Mouse (Mus musculus): ENCODE data around the gene Mfap4. TPM values are rescaled to one million over a fixed set of nuclear protein-coding genes. Genes with fewer than 3 reads are reported as not detected.

Mfap4 gene
- polyA plus RNA-seq, 1 experiment from 2014 or later, result 66.1 TPM

GRCm38 (mm10) chr11:61494129-61494997 lies 9.1 kb downstream of the Mfap4 start, which contains the start of gene Mapk7:
Mapk7 (minus strand) TSS chr11:61494406.
- peak; percentile 97 for ATAC-seq (replicated peaks; ENCODE audit: low FRiP score)
- H3K9ac ChIP-seq (ENCODE audit: low read length), result peak within 1 kb of the TSS; percentile 74
- peak within 1 kb of the TSS; percentile 61 for H3K4me3 ChIP-seq (ENCODE audit: low read depth, low read length)
- H3K27me3 ChIP-seq (ENCODE audit: control insufficient read depth, insufficient read depth, low read length), result no peaks in the 10 kb centered on the region
- peak within 1 kb of the TSS; percentile 74 for H3K4me2 ChIP-seq (ENCODE audit: low read depth, low read length, severe bottlenecking)
- peak within 1 kb of the TSS; percentile 81 for H3K27ac ChIP-seq (ENCODE audit: low read depth, low read length)
- H3K9me3 ChIP-seq (ENCODE audit: control insufficient read depth, low read length), result no peaks in the 10 kb centered on the region
- peaks cover 6% of the 10 kb centered on the region for H3K4me1 ChIP-seq (replicated peaks; ENCODE audit: control insufficient read depth, insufficient read depth, low read length)
- DNase-seq (ENCODE audit: low spot score), result peak; percentile 100
- WGBS, result under 1% methylated on average over 61 of the region's 62 CpGs
- H3K36me3 ChIP-seq (ENCODE audit: control insufficient read depth, insufficient read depth, low read length), result peaks cover 31% of the 10 kb centered on the region

GRCm38 (mm10) chr11:61495528-61495927 lies 10.3 kb downstream of the Mfap4 start:
- Histone ChIP-seq H3K9ac (ENCODE audit: low read length) (no peak overlapping the region), H3K9me3 (ENCODE audit: control insufficient read depth, low read length) (no peaks in the 10 kb centered on the region), H3K4me2 (ENCODE audit: low read depth, low read length, severe bottlenecking) (no peak overlapping the region), H3K27ac (ENCODE audit: low read depth, low read length) (no peak overlapping the region), H3K4me1 (replicated peaks; ENCODE audit: control insufficient read depth, insufficient read depth, low read length) (peaks cover 6% of the 10 kb centered on the region), H3K36me3 (ENCODE audit: control insufficient read depth, insufficient read depth, low read length) (peaks cover 19% of the 10 kb centered on the region), H3K4me3 (ENCODE audit: low read depth, low read length) (no peak overlapping the region), H3K27me3 (ENCODE audit: control insufficient read depth, insufficient read depth, low read length) (no peaks in the 10 kb centered on the region)
- DNase-seq (ENCODE audit: low spot score), result peak; percentile 15
- no peak for ATAC-seq (replicated peaks; ENCODE audit: low FRiP score)
- 88% methylated on average over 2 of the region's 2 CpGs for WGBS

- Histone ChIP-seq H3K36me3 (ENCODE audit: control insufficient read depth, insufficient read depth, low read length) (peaks cover 2% of the 10 kb centered on the region; the same call in 1 of the 2 replicates), H3K9me3 (ENCODE audit: control insufficient read depth, low read length) (no peaks in the 10 kb centered on the region), H3K4me1 (replicated peaks; ENCODE audit: control insufficient read depth, insufficient read depth, low read length) (peaks cover 6% of the 10 kb centered on the region), H3K27ac (ENCODE audit: low read depth, low read length) (no peak overlapping the region), H3K9ac (ENCODE audit: low read length) (no peak overlapping the region), H3K4me3 (ENCODE audit: low read depth, low read length) (no peak overlapping the region), H3K4me2 (ENCODE audit: low read depth, low read length, severe bottlenecking) (no peak overlapping the region), H3K27me3 (ENCODE audit: control insufficient read depth, insufficient read depth, low read length) (no peaks in the 10 kb centered on the region)
- 71% methylated on average over 1 of the region's 1 CpGs for WGBS
- ATAC-seq (replicated peaks; ENCODE audit: low FRiP score) (no peak), DNase-seq (ENCODE audit: low spot score) (no peak)
Measured at GRCm38 (mm10) chr11:61497490-61497889, 12.3 kb downstream of the Mfap4 start.

- 85% methylated on average over 6 of the region's 6 CpGs for WGBS
Measured at GRCm38 (mm10) chr11:61498736-61499504, 13.7 kb downstream of the Mfap4 start.

GRCm38 (mm10) chr11:61503933-61504332 lies 18.7 kb downstream of the Mfap4 start:
- Histone ChIP-seq H3K27ac (ENCODE audit: low read depth, low read length) (no peak overlapping the region), H3K27me3 (ENCODE audit: control insufficient read depth, insufficient read depth, low read length) (no peaks in the 10 kb centered on the region), H3K4me2 (ENCODE audit: low read depth, low read length, severe bottlenecking) (no peak overlapping the region), H3K9ac (ENCODE audit: low read length) (peak overlapping the region; percentile 70), H3K36me3 (ENCODE audit: control insufficient read depth, insufficient read depth, low read length) (no peaks in the 10 kb centered on the region), H3K4me3 (ENCODE audit: low read depth, low read length) (no peak overlapping the region), H3K9me3 (ENCODE audit: control insufficient read depth, low read length) (no peaks in the 10 kb centered on the region), H3K4me1 (replicated peaks; ENCODE audit: control insufficient read depth, insufficient read depth, low read length) (peaks cover 3% of the 10 kb centered on the region)
- ATAC-seq (replicated peaks; ENCODE audit: low FRiP score) (no peak), DNase-seq (ENCODE audit: low spot score) (no peak)
- WGBS, result 82% methylated on average over 8 of the region's 8 CpGs

More at GRCm38 (mm10) chr11:61498736-61499504, 13.7 kb downstream of the Mfap4 start:
- H3K4me3 ChIP-seq (ENCODE audit: low read depth, low read length), result no peak overlapping the region
- H3K4me2 ChIP-seq (ENCODE audit: low read depth, low read length, severe bottlenecking), result no peak overlapping the region
- H3K27ac ChIP-seq (ENCODE audit: low read depth, low read length), result no peak overlapping the region
- H3K27me3 ChIP-seq (ENCODE audit: control insufficient read depth, insufficient read depth, low read length), result no peaks in the 10 kb centered on the region
- H3K36me3 ChIP-seq (ENCODE audit: control insufficient read depth, insufficient read depth, low read length), result no peaks in the 10 kb centered on the region
- ATAC-seq (replicated peaks; ENCODE audit: low FRiP score), result no peak
- H3K4me1 ChIP-seq (replicated peaks; ENCODE audit: control insufficient read depth, insufficient read depth, low read length), result no peaks in the 10 kb centered on the region
- no peaks in the 10 kb centered on the region for H3K9me3 ChIP-seq (ENCODE audit: control insufficient read depth, low read length)
- no peak for DNase-seq (ENCODE audit: low spot score)
- no peak overlapping the region for H3K9ac ChIP-seq (ENCODE audit: low read length)

GRCm38 (mm10) chr11:61504713-61505257 lies 19.6 kb downstream of the Mfap4 start, which contains the start of gene B9d1:
B9d1 (plus strand) TSS chr11:61505144.
- H3K9me3 ChIP-seq (ENCODE audit: control insufficient read depth, low read length), result no peaks in the 10 kb centered on the region
- no peaks in the 10 kb centered on the region for H3K27me3 ChIP-seq (ENCODE audit: control insufficient read depth, insufficient read depth, low read length)
- peak within 1 kb of the TSS; percentile 63; the same call in 1 of the 2 replicates for H3K27ac ChIP-seq (ENCODE audit: low read depth, low read length)
- ATAC-seq (replicated peaks; ENCODE audit: low FRiP score) (peak; percentile 89), DNase-seq (ENCODE audit: low spot score) (peak; percentile 95)
- peak within 1 kb of the TSS; percentile 57 for H3K4me2 ChIP-seq (ENCODE audit: low read depth, low read length, severe bottlenecking)
- under 1% methylated on average over 39 of the region's 39 CpGs for WGBS
- no peaks in the 10 kb centered on the region for H3K36me3 ChIP-seq (ENCODE audit: control insufficient read depth, insufficient read depth, low read length)
- peak within 1 kb of the TSS; percentile 41 for H3K4me3 ChIP-seq (ENCODE audit: low read depth, low read length)
- peaks cover 3% of the 10 kb centered on the region for H3K4me1 ChIP-seq (replicated peaks; ENCODE audit: control insufficient read depth, insufficient read depth, low read length)
- H3K9ac ChIP-seq (ENCODE audit: low read length), result peak within 1 kb of the TSS; percentile 70

- H3K36me3 ChIP-seq (ENCODE audit: control insufficient read depth, insufficient read depth, low read length), result no peaks in the 10 kb centered on the region; the same call in 1 of the 2 replicates
- H3K9ac ChIP-seq (ENCODE audit: low read length), result no peak overlapping the region
- ATAC-seq (replicated peaks; ENCODE audit: low FRiP score) (no peak), DNase-seq (ENCODE audit: low spot score) (peak; percentile 73)
- no peaks in the 10 kb centered on the region for H3K27me3 ChIP-seq (ENCODE audit: control insufficient read depth, insufficient read depth, low read length)
- H3K27ac ChIP-seq (ENCODE audit: low read depth, low read length), result no peak overlapping the region
- WGBS, result 29% methylated on average over 3 of the region's 3 CpGs
- H3K4me1 ChIP-seq (replicated peaks; ENCODE audit: control insufficient read depth, insufficient read depth, low read length), result no peaks in the 10 kb centered on the region
- no peaks in the 10 kb centered on the region for H3K9me3 ChIP-seq (ENCODE audit: control insufficient read depth, low read length)
- H3K4me2 ChIP-seq (ENCODE audit: low read depth, low read length, severe bottlenecking), result no peak overlapping the region
- no peak overlapping the region for H3K4me3 ChIP-seq (ENCODE audit: low read depth, low read length)
Measured at GRCm38 (mm10) chr11:61514953-61515352, 29.7 kb downstream of the Mfap4 start.

GRCm38 (mm10) chr11:61517971-61518370 lies 32.7 kb downstream of the Mfap4 start:
- no peaks in the 10 kb centered on the region; the same call in 1 of the 2 replicates for H3K36me3 ChIP-seq (ENCODE audit: control insufficient read depth, insufficient read depth, low read length)
- no peak overlapping the region for H3K9ac ChIP-seq (ENCODE audit: low read length)
- H3K4me1 ChIP-seq (replicated peaks; ENCODE audit: control insufficient read depth, insufficient read depth, low read length), result no peaks in the 10 kb centered on the region
- ATAC-seq (replicated peaks; ENCODE audit: low FRiP score) (no peak), DNase-seq (ENCODE audit: low spot score) (no peak)
- H3K27ac ChIP-seq (ENCODE audit: low read depth, low read length), result no peak overlapping the region
- no peak overlapping the region for H3K4me2 ChIP-seq (ENCODE audit: low read depth, low read length, severe bottlenecking)
- no peaks in the 10 kb centered on the region for H3K9me3 ChIP-seq (ENCODE audit: control insufficient read depth, low read length)
- H3K27me3 ChIP-seq (ENCODE audit: control insufficient read depth, insufficient read depth, low read length), result no peaks in the 10 kb centered on the region
- 87% methylated on average over 1 of the region's 1 CpGs for WGBS
- no peak overlapping the region for H3K4me3 ChIP-seq (ENCODE audit: low read depth, low read length)

All from forebrain, embryonic 11.5 days (tissue).